Mouse (Mus musculus) hindbrain, embryonic 16.5 days (tissue): Measurements from ENCODE around the gene B230104I21Rik. TPM values are rescaled to one million over a fixed set of nuclear protein-coding genes. Genes with fewer than 3 reads are reported as not detected.

ENCODE experiments used
- ATAC-seq: fragments of 200-750 bp; cut with Nextera tagmentation; 2 replicates; pipeline ENCODE4 v1.8.0; 2017; ENCODE audit warnings: moderate TSS enrichment, moderate library complexity
- H3K27ac ChIP-seq: fragments of 300-500 bp; sonication (generic); 2 replicates; pipeline ENCODE4 v1.5.1; 2014; ENCODE audit warnings: low read depth, mild to moderate bottlenecking, control low read depth, low read length, moderate library complexity
- H3K27me3 ChIP-seq: fragments of 300-500 bp; sonication (generic); replicated peaks from 2 replicates; pipeline ENCODE4 v1.6.1; 2014; ENCODE audit warnings: low read length; ENCODE audit not compliant: control insufficient read depth, insufficient read depth
- H3K36me3 ChIP-seq: fragments of 300-500 bp; sonication (generic); 2 replicates; pipeline ENCODE4 v1.6.1; 2014; ENCODE audit warnings: mild to moderate bottlenecking, low read length, moderate library complexity, mixed read lengths; ENCODE audit not compliant: control insufficient read depth, insufficient read depth
- H3K4me1 ChIP-seq: fragments of 300-500 bp; sonication (generic); 2 replicates; pipeline ENCODE4 v1.6.1; 2014; ENCODE audit warnings: low read depth, low read length; ENCODE audit not compliant: control insufficient read depth, insufficient read depth
- H3K4me2 ChIP-seq: fragments of 300-500 bp; sonication (generic); 2 replicates; pipeline ENCODE4 v1.6.1; 2014; ENCODE audit warnings: mild to moderate bottlenecking, low read length, control low read depth, moderate library complexity
- H3K4me3 ChIP-seq: fragments of 300-500 bp; sonication (generic); 2 replicates; pipeline ENCODE4 v1.5.1; 2014; ENCODE audit warnings: mild to moderate bottlenecking, low read length, control low read depth, moderate library complexity
- H3K9ac ChIP-seq: fragments of 300-500 bp; sonication (generic); 2 replicates; pipeline ENCODE4 v1.6.1; 2014; ENCODE audit warnings: low read depth, mild to moderate bottlenecking, control low read depth, low read length, moderate library complexity
- H3K9me3 ChIP-seq: fragments of 300-500 bp; sonication (generic); 2 replicates; pipeline ENCODE4 v1.6.1; 2014; ENCODE audit warnings: mild to moderate bottlenecking, low read length, moderate library complexity; ENCODE audit not compliant: control insufficient read depth
- WGBS: fragments of 180-500 bp; shearing (Covaris S2); extraction: QIAGEN DNeasy Blood & Tissue Kit; methylation state at CpG from one replicate; pipeline ENCODE4 v1.1.7; 2014; 5-methylcytosine and 5-hydroxymethylcytosine counted together
- polyA plus RNA-seq: library from polyadenylated mRNA; unstranded; fragments of >200 nt; fragmentation: Nextera tagmentation; extraction: Ambion mirVana; gene quantifications from 2 replicates; pipeline ENCODE4 v1.2.1, GENCODE M21; 2015

Gene B230104I21Rik
- polyA plus RNA-seq, 1 experiment from 2014 or later, result not detected

GRCm38 (mm10) chr4:154312143-154312812, 23.6 kb upstream of the B230104I21Rik start:
- 87% methylated on average over 2 of the region's 2 CpGs for WGBS
- Histone ChIP-seq H3K4me2 (no peak overlapping the region), H3K36me3 (no peaks in the 10 kb centered on the region), H3K4me3 (no peak overlapping the region), H3K9me3 (no peaks in the 10 kb centered on the region), H3K27ac (peak overlapping the region; percentile 60), H3K9ac (no peak overlapping the region), H3K4me1 (no peaks in the 10 kb centered on the region), H3K27me3 (no peaks in the 10 kb centered on the region)
- peak; percentile 37; the same call in 1 of the 2 replicates for ATAC-seq

DNA sequence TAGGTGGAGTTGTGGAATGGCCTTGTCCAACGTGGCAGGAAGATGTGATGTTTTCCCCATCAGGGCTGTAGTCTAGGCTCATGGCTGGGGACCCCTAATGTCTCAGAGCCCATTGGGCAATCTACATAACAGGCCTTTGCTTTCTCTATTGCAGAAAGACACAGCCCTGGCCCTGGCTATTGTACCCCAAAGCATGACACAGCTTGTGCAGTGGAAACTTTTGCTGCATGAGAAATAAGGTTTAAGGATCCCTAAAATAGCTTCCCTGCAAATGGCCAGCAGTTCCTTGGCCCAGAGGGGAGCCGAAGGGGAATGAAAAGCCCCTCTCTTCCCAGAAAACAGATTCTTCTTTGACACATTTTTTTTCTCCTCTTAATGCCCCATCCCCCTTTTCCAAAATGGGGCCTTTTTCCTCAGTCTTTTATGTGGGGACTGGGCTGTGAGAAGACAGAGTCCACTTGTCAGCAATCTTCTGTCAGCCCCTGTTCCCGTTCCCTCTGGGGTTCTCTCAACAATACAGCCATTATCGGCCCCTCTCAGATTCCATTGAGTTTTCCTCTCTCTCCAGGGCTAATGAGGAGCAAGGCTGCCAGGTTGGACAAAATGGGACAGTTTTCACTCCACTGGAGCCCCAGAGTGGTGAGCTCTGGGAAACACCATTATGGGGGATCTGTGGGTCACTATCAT, 22.8 kb upstream of the B230104I21Rik start:
- 31% methylated on average over 4 of the region's 4 CpGs for WGBS
- Histone ChIP-seq H3K4me3 (no peak overlapping the region), H3K27me3 (no peaks in the 10 kb centered on the region), H3K9me3 (no peaks in the 10 kb centered on the region), H3K4me2 (no peak overlapping the region), H3K9ac (no peak overlapping the region), H3K27ac (peak overlapping the region; percentile 60), H3K36me3 (no peaks in the 10 kb centered on the region), H3K4me1 (no peaks in the 10 kb centered on the region)
- peak; percentile 86 for ATAC-seq

- Histone ChIP-seq H3K4me3 (no peak overlapping the region), H3K4me1 (no peaks in the 10 kb centered on the region), H3K27ac (peak overlapping the region; percentile 44; the same call in 1 of the 2 replicates), H3K9me3 (no peaks in the 10 kb centered on the region), H3K27me3 (no peaks in the 10 kb centered on the region), H3K4me2 (no peak overlapping the region), H3K36me3 (no peaks in the 10 kb centered on the region), H3K9ac (no peak overlapping the region)
- no peak for ATAC-seq
- WGBS, result 72% methylated on average over 11 of the region's 11 CpGs
Measured at GRCm38 (mm10) chr4:154313622-154313967, 22.3 kb upstream of the B230104I21Rik start.

DNA sequence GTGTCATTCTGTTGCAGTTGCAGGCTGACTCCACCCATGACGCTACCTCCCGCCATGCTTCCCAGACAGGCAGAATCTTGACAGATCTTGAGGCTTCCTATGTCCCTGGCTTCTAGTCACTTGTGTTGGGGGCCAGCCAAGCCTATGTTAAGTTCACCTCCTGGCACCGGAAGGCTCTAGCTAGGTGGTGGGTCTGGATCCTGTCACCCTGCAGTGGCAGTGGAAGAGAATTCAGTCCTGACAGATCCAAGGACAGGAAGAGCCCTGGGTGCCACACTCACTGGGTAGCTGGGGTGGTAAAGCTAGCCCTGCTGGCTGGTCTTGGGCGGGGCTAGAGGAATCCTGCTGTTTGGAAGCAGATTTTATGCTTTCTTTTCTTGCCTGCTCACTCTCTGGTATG, 10.5 kb upstream of the B230104I21Rik start:
- H3K27me3 ChIP-seq, result peaks cover 4% of the 10 kb centered on the region
- no peak overlapping the region for H3K4me3 ChIP-seq
- H3K4me1 ChIP-seq, result no peaks in the 10 kb centered on the region
- WGBS, result 53% methylated on average over 4 of the region's 4 CpGs
- H3K4me2 ChIP-seq, result no peak overlapping the region
- H3K36me3 ChIP-seq, result no peaks in the 10 kb centered on the region
- no peak overlapping the region for H3K27ac ChIP-seq
- no peaks in the 10 kb centered on the region for H3K9me3 ChIP-seq
- no peak overlapping the region for H3K9ac ChIP-seq
- no peak for ATAC-seq

- 6% methylated on average over 19 of the region's 20 CpGs for WGBS
Measured at GRCm38 (mm10) chr4:154328431-154328830, 7.5 kb upstream of the B230104I21Rik start.

DNA sequence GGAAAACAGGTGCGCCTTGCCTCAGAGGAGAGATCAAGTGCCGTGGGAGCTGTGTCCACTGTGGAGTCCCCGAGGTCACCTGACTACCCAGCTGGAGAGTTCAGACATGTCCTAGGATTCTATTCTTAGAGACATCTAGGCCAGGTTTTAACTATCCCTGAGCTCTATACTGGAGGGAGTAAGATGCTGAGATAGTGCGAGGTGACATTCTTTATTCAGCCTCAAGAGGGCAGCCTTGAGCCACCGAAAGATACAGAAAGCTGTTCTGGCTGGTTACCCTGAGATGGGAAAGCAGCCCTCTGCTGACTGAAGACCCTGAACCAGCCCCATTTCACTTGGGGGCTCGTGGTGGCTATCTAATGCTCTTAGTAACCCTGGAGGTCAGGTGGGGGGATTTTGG, 7.1 kb upstream of the B230104I21Rik start:
- Histone ChIP-seq H3K27me3 (peaks cover 5% of the 10 kb centered on the region; the same call in 1 of the 2 replicates), H3K9ac (no peak overlapping the region), H3K4me3 (no peak overlapping the region), H3K4me2 (peak overlapping the region; percentile 33), H3K4me1 (peaks cover 6% of the 10 kb centered on the region; the same call in 1 of the 2 replicates), H3K9me3 (no peaks in the 10 kb centered on the region), H3K27ac (no peak overlapping the region), H3K36me3 (no peaks in the 10 kb centered on the region)
- 2% methylated on average over 6 of the region's 6 CpGs for WGBS
- peak; percentile 80 for ATAC-seq

More at GRCm38 (mm10) chr4:154328431-154328830, 7.5 kb upstream of the B230104I21Rik start:
- peaks cover 6% of the 10 kb centered on the region; the same call in 1 of the 2 replicates for H3K4me1 ChIP-seq
- ATAC-seq, result no peak; the same call in 1 of the 2 replicates
- H3K9me3 ChIP-seq, result no peaks in the 10 kb centered on the region
- peaks cover 4% of the 10 kb centered on the region; the same call in 1 of the 2 replicates for H3K27me3 ChIP-seq
- no peaks in the 10 kb centered on the region for H3K36me3 ChIP-seq
- peak overlapping the region; percentile 33 for H3K4me2 ChIP-seq
- H3K4me3 ChIP-seq, result no peak overlapping the region
- no peak overlapping the region for H3K9ac ChIP-seq
- no peak overlapping the region for H3K27ac ChIP-seq

DNA sequence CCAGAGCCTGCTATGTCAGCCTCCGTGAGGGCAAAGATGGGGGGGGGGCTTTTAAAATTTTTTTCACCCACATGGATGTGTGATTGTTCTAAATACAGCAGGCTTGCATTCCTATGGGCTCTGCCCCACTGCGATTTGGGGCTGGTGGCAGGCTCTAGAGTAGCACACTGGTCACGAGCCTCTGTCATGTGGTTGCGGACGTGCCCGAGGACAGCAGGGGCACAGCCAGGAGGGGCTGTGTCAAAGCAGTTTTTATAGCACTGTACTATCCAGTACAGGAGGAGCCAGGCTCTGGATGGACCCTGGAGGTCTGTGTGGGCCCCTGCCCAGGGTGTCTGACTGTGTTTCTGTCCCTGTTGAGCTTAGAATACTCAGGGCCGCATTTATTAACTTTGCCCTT, 5.9 kb upstream of the B230104I21Rik start:
- H3K9me3 ChIP-seq, result no peaks in the 10 kb centered on the region
- no peak overlapping the region for H3K27ac ChIP-seq
- WGBS, result 89% methylated on average over 7 of the region's 7 CpGs
- peaks cover 6% of the 10 kb centered on the region; the same call in 1 of the 2 replicates for H3K27me3 ChIP-seq
- no peak for ATAC-seq
- H3K4me2 ChIP-seq, result no peak overlapping the region
- H3K4me1 ChIP-seq, result peaks cover 6% of the 10 kb centered on the region; the same call in 1 of the 2 replicates
- H3K9ac ChIP-seq, result no peak overlapping the region
- no peaks in the 10 kb centered on the region for H3K36me3 ChIP-seq
- no peak overlapping the region for H3K4me3 ChIP-seq

DNA sequence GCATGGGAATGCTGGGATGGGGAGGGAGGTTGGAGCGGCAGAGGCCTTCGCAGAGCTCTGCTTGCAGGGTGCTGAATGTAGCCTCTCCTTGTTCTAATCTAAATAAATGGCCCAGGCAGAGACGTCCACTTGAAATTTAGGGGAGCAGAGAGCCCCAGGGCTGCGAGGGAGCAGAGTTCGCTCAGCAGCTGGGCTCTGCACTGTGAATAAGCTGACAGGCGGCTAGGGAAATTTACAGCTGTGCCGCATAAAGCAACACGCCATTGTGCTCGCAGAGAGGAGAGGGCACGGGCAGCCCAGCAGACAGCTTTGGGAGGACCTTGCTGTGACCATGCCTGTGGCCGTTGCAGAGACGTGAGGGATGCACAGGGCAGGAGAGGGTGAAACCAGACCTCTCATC, 4.7 kb upstream of the B230104I21Rik start:
- WGBS, result 30% methylated on average over 12 of the region's 12 CpGs
- Histone ChIP-seq H3K4me3 (no peak overlapping the region), H3K36me3 (no peaks in the 10 kb centered on the region), H3K4me2 (no peak overlapping the region), H3K9me3 (no peaks in the 10 kb centered on the region), H3K9ac (no peak overlapping the region; the same call in 1 of the 2 replicates), H3K4me1 (peaks cover 11% of the 10 kb centered on the region), H3K27ac (no peak overlapping the region), H3K27me3 (peaks cover 6% of the 10 kb centered on the region; the same call in 1 of the 2 replicates)
- ATAC-seq, result no peak

DNA sequence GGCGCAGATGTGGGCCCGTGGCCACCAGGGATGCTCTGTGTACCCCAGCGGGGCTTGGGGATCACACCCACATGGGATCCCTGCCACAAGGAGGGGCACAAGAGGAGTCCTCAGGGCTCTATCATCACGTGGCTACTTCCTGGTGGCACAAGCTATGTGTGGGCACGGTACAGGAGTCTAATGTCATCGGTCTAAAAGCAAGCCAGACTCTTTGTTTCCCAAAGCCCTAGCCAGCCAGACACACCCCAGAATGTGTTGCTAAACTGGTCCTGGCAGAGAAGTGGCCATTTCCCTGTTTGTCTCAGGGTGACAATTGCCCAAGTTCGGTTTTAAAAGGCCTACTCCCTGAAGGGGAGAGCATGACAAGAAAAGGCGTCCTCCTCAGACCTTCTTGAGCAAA, 2.6 kb upstream of the B230104I21Rik start:
- peak overlapping the region; percentile 28; the same call in 1 of the 2 replicates for H3K9ac ChIP-seq
- H3K4me3 ChIP-seq, result no peak overlapping the region
- H3K9me3 ChIP-seq, result no peaks in the 10 kb centered on the region
- H3K27me3 ChIP-seq, result peaks cover 7% of the 10 kb centered on the region; the same call in 1 of the 2 replicates
- no peaks in the 10 kb centered on the region for H3K36me3 ChIP-seq
- no peak for ATAC-seq
- H3K27ac ChIP-seq, result no peak overlapping the region
- no peak overlapping the region for H3K4me2 ChIP-seq
- H3K4me1 ChIP-seq, result peaks cover 17% of the 10 kb centered on the region
- 64% methylated on average over 8 of the region's 8 CpGs for WGBS
